Mouse (Mus musculus): Measurements from ENCODE around the gene Rpl21.

DNA sequence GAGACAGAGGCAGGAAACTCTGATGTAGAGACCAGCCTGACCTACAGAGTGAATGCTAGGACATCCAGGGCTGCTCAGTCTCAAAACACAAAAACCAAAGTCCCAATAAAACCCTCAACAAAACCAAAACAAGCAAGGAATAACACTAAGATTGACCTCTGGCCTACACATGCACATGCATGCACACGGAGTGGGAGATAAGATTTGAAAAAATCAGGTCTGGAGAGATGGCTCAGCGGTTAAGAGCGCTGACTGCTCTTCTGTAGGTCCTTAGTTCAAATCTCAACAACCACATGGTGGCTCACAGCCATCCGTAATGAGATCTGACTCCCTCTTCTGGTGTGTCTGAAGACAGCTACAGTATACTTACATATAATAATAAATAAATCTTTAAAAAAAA is 7.7 kb downstream of the Rpl21 start:
- TF ChIP-seq CTCF (IDR thresholded peaks at IDR 0.05; ENCODE audit: low read depth, low read length) (no peak), POLR2A (IDR thresholded peaks at IDR 0.05; ENCODE audit: borderline replicate concordance, low read depth, low read length) (no peak)

All from bone marrow macrophage, adult 2 months (primary cell).